Mouse (Mus musculus) left cerebral cortex, adult 11 months (tissue): ENCODE results near the gene Opn3.
A peak's percentile ranks its signal among the peaks of the same experiment; 100 is the strongest.

Experiments used
- DNase-seq: peaks from one replicate; pipeline ENCODE4 v3.0.0; 2022; ENCODE audit warnings: low spot score

Gene Opn3

DNA sequence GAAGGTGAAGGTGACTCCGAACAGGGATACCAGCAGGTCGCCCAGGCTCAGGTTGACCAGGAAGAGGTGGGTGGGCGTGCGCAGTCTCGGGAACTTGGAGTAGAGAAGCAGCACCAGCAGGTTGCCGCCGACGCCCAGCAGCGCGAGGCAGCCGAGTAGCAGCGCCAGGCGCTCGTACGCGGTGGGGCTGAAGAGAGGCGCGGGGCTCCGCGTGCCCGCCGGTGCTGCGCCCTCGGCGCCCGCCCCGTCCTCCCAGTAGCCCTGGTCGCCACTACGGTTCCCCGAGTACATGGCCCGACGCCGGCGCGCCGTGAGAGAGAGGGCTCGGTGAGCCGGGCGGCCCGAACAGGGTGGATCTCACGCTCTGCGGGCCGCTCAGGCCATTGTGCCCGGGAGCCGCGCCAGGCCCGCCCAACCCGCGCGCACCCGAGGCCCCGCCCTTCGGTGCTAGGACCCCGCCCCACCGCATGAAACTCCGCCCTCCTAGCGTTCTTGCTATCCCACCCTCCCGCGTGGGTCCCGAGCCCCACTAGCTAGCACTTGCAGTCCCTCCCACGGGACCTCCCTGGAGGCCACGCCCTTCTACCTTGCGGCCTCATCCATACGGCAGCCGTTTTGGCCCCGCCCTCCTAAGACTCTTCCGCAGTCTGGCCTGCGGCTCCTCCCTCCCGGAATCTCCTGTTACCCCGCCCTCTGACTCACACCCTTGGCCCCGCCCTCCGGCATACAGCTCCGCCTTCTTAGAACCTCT is at the start of gene Opn3, which contains the start of gene Chml:
Opn3 (minus strand) TSS at position 531 of the 751 bp plus-strand sequence.
Chml (minus strand) TSS at position 656 of the 751 bp plus-strand sequence.
- peak; percentile 98 for DNase-seq

DNA sequence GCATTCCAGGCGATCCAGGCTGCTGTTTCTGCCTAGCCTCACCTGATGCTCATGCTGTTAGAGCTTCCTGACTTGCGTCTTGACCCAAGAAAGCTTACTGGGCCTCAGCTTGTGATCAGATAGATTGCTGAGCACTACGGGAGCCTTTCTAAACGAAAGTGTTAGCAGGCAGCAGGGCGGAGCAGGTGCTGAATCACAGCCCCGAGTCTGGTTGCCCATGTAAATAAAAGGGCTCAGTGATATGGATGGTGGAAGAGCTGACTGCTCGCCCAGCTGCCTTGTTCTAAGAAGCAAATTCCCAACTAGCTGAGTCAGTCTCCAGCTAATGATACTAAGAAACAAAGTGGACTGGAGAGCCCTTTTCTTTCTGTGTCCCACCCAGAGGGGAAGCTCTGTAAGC is 33.2 kb upstream of the Opn3 start:
- DNase-seq, result no peak

DNA sequence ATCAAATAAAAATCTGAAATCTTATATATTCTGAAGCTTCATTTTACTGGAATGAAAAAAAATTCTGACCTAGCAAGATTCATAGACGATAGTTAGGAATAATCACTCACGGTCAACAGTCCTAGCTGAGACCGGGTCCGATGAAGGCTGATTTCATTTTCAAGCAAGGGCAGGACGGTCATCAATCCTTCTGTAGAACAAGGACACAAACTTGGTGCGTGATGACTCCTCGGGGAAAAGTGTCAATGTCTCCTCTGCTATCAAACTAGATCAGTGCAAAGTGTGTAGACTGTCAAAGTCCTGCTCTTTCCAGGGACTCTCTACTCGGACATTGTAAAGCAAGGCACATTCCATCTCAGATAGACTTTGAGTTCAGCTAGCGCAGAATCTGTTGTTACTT is 24.3 kb upstream of the Opn3 start:
- DNase-seq, result no peak

DNA sequence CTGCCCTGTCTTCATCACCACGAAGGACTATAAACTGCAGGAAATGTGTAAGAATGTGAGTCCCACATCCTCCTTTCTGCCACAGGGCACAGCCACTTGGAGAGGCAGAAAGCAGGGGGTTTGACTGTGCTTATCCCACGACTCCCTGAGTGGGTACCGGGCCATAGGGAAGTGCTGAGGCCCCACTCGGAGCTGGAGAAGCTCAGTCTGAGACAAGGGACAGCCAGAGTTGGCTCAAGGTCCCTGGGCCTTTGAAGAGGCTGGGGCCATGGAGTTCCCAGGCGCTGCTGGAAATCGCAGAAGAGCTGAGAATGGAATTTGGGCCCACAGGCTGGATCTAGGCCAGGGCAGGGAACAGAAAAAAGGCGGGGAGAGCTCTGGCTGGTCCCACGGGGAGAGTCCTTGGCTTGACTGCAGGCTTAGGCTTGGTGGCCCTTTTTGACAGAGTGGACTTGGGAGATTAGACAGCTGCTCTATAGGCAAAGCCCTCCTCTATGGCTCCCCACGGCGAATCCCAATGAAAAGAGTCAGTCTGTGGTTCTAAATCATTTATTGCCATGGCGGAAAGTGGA is 19.8 kb upstream of the Opn3 start:
- no peak for DNase-seq

DNA sequence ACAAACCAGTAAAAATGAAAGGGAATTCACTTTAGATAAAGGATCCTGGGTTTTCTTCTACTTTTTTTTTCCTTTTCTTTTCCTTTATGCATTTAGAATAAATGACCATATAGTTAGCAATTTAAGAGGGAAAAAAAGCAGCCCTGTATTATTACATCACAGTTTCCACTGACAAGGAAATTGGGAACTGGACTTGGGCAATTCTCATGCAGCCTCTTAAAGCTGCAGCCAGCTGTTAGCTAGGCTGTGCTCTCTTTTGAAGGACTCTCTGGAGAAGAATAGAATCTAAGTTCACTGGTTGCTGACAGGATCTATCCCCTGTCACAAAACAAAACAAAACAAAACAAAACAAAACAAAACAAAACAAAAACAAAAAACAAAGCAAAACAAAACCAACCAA is 15.4 kb upstream of the Opn3 start:
- DNase-seq, result no peak

DNA sequence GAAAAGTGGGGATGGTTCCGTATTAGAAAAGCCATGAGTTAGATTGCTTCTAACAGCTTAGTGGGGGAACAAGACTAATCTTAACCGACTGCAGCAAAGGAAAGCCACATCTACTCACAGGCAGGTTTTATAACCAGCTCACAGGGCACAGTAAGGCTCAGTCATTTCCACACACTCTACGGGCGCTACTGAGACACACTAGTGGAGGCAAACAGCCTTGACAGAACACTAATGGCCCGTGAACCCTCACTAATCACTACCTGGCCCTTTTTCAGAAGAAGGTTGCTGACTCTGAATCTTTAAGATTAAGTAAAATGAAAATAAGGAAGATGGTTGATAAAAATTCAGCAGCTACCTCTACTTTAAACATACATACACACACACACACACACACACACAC is 15.0 kb upstream of the Opn3 start:
- no peak for DNase-seq

DNA sequence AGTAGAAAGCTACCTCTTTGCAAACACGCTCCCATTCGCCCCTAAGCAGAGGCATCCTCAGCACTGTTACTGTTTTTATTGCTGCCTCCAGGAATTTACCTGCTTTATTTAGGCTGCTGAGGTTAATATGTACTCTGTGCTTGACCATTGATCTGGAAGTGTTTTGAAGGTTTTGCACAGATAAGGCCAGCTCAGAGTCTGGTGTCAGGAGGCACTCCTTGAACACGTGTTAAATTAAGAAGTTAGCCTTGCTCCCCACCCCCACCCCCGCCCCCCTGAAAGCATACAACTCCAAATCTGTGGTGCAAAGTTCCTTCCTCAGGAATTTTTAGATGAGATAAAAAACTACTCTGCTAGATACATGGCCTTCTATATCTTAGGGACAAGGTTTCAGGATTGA is 8.6 kb upstream of the Opn3 start:
- no peak for DNase-seq

DNA sequence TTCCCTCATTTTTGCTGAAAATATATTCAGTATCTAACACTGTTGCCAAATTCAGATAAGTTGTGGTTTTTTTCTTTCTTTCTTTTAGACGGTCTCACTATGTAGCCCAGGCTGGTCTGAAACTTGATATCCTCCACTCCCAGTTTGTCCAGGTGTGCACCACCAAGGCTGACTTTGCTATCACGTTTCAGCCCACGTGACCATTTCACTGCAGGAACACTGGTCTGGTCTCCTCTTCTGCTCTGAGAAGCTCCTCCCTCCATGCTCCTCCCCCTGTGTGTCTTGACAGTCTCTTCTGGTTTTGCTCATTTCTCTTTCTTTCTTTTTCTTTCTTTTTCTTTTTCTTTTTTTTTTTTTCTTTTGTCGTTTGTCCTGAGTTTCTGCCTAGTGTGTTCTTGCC is 7.2 kb upstream of the Opn3 start:
- no peak for DNase-seq

DNA sequence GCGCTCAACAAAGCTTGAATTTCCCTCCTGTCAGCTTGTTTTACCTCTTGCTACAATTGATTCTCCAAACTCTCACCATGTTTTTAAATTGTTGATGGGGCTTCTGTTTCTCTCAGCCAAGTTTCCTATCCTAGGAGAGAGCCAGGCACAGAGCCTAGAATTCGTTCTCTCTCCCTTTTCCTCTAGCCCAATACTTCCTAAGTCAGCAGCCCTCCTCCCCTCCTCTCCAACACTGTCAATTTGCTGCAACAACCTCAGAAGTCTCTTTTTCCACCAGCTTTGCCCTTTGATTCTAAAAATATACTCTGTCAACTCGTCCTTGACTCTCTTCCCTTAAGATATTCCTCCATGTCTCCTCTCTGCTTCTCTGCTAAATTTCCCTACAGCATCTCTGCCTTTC is 6.8 kb upstream of the Opn3 start:
- no peak for DNase-seq

DNA sequence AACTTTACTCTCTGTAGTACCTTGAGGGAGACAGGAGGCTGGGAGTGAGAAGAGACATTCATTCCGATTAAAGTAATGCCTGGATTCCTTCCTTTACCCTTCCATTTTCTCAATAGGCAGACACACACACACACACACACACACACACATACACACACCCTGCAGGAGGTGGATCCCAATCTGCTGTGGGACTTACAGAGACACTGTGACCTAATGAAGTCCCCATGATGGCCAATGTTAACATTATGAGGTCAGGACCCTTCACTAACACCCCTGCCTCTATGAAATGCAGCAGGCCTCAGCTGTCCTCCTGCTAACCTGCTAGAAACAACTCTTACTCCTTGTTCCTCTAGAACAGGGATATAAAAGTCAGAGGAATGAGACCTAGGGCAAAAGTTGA is 5.7 kb upstream of the Opn3 start, which contains the start of gene Wdr64:
Wdr64 (plus strand) TSS at position 301 of the 400 bp plus-strand sequence.
- DNase-seq, result no peak

DNA sequence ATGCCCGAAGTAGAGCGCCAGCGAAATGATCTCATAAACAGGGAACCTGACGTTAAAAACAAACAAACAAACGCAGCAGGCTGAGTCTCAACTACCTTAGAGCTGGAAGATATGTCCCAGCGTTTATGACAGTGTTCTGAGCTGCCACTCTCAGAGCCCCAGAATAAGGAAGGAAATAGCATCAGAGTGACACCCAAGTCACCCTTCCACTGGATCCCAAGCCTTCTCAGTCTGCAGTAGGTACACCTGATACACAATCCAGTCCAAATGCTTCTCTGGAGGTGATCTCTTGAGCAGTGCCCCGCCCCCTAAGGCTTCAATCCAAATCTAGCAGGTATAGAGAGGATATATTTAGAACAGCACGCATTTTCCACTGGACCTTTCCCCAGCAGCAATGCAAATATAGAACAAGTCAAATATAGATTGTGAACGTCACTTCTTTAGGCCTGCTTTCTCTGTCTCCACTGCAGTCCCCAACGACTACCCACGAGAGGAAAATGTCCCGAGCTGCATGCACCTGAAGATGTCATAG is 919 bp upstream of the Opn3 start:
- DNase-seq, result peak; percentile 18

DNA sequence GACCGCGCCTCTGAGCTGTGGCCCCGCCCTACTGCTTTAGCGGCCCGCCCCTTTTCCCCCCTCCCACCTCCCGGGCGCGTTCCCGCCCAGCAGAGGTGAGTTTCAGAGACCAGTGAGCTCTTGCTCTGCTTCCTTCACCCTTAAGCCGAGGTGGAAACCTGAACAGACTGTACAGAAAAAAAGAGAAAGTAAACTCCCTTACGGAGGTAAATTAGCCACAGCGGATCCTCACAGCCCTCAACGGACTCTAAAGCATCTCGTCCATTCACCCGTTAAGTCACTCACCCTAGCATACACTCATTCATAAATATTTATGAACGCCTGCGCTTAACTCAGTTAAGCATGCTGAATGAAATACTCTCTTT is 403 bp upstream of the Opn3 start:
- no peak for DNase-seq

DNA sequence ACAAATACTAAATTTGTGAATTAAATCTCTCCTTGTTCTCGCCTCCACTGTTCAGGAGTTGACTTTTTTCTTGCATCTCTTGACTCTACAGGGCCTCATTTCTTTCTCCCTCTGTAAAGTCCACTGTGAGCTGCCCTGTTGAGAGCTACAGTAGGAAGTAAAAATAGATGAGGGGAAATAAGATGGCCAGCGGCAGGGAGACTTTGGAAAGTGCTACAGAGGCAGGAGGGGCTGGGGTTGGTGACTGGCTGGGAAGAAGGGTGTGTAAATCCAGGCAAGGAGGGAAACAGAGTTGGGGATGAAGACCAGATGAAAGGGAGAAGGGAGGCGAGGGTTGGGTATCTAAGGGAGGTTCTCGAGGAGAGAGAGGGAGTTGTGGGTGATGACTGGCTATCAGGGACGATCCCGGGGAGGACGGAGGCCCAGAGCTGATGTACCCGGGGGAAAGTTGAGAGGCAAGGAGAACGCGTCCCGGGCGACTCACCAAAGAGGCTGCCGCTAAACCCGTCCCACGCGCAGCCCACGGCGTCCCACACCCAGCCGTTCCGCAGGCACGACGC is 810 bp downstream of the Opn3 start:
- no peak for DNase-seq

DNA sequence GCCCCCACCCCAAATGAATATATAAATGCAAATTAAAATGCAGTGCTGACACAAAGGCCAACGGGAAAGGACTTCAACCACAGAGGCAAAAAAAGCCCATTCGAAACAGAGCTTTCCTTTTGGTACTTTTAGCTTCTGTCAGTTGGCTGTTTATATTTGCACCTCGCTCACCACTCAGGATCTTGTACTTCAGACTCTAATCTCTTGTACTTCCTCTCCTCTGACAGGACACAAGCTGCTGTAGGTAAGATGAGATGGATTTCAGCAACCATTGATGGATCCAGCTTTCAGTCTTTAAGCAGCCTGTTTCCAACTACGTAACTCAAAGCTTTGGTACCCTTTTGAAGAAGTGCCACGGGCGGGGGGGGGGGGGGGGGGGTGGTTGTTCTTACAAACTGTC is 11.6 kb downstream of the Opn3 start:
- DNase-seq, result no peak

DNA sequence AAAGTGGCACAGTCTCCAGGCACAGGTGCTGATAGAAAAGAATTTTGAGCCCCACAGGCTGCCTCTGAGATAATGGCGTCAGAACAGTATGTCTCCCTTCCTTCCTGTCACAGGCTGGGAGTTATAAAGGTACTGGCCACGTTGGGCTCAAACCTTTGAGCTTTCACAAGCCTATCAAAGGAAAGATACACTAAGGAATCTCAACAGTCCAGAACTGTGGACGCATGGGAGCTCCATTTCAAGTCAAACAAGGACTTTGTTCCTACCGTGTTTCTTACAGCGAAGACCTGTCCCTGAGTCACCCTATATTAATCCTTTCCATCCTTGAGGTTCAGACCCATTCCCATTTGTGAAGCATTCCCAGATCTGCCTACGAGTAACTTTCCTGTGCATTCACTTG is 15.1 kb downstream of the Opn3 start:
- no peak for DNase-seq

DNA sequence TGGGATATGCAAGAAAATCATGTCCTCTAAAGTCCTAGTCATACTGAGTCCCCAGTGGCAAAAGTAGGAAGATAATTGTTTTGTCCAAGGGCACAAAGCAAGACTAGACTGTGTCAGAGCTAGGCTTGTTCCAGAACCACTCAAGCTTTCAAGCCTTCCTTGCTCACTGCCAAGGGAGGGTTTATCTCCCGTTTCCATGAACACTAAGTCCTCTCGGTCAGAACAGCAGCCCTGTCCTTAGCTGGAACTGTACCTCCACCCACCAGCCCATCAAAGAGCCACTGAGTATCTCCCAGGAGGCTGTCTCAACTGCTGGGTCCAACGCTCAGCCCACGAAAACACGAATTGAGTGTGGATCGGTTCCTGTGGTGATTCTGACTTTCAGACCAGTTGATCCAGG is 17.5 kb downstream of the Opn3 start:
- no peak for DNase-seq

DNA sequence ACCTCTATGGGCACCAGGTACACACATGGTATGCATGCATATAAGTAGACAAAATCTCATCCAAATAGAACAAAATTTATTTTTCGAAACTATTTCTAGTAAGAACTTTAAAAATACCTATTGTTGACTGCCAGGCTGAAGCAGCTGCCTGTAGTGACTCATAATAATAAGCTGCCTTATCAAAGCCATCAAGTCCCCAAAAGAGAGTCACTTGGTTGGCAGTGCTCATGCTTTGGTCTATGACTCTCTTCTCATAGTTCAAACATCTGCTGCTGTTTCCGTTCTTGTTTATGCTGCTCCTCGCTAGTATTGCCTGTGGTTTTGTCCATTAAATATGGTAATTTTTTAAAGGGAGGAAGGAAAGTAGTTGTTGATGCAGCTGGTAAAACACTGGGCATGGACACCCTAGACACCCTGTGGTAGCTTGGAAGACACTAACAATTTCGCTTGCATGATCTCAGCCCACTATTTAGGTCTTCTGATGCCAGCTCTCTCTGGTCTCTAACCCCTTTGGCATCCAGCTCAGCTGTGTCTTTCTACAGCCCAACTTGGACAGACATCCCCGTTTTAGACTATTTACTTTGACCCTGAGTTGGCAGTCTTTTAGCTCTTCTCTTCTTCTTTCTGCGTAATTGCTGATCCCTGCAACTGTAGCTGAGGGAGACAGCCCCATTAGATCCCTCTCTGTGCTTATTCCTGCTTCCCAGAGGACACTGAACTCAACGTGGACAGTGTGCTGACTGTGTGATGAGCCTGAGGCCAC is 18.8 kb downstream of the Opn3 start:
- no peak for DNase-seq

DNA sequence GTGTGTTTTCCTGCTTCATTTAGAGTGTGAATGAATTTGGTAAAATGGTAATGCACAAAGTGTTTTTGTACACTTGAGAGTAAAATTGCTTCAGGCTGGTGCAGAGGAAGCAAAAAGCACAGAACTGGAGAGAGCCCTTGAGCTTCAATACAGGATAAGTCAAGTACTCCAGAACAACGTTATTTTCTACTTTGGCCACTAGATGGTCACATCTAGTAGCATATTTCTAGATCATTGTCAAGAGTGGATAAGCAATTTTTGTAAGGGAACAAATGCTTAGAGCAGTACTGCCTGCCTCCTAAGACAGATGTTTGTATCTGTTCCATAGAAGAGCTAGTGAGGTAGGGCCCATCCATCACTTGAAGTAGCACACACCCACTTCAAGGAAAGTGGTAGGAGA is 20.9 kb downstream of the Opn3 start:
- no peak for DNase-seq

DNA sequence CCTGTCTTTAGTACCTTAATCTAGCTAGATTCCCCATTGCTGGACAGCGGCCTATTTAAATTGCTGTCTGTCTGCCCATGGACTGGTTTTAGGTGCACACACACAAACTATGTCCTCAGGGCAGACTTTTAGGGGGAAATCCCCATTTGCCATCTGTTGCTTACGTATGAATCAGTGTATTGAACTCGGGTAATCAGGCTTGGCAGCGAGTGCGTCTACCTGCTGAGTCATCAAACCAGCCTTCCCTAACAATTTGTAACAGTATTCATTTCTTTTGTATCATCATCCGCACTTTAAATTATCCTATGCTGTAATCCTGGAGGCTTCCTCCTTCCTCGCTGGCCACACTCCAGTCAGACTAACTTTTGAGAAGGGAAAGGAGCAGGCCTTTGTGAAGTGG is 22.5 kb downstream of the Opn3 start:
- DNase-seq, result no peak

DNA sequence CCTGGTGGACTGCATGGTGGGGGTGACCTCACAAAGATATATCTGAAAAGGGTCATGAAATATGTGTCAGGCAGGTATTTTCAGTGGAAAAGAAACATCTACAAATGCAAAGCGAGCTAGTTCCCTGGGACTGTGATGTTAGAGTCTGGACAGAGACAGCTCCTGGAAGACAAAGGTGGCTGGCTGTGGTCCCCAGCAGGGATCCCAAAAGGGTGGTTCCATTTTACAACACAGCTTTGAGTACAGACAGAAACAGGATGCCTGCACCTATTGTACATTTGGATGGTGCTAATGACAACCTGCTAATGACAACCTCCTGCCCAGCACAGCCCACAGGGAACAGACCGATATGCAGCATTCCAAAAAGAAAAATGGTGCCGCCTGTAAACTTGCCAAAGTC is 23.1 kb downstream of the Opn3 start:
- no peak for DNase-seq

DNA sequence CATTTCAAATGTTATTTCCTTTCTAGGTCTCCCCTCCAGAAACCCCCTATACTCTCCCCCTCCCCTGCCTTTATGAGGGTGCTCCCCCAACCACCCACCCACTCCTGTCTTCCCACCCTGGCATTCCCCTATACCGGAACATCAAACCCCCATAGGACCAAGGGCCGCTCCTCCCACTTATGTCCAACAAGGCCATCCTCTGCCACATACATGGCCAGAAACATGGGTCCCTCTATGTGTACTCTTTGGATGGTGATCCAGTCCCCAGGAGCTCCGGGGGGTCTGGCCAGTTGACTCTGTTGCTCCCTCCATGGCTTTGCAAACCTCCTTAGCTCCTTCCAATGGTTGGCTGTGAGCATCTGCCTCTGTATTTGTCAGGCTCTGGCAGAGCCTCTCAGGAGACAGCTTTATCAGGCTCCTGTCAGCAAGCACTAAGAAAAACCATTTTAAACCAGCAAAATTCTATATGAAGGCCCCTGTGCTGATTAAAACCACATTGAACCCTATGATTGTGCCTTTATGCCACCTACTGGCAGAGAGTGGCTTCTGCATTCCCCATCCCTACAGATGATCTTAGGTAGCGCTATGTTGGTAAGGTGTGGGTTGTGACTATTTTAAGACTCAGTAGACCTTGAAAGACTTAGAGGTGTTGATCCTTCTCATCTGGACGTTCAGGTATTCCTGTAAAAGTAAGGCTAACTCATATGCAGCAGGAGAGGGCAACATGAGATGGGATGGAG is 23.7 kb downstream of the Opn3 start:
- DNase-seq, result no peak

DNA sequence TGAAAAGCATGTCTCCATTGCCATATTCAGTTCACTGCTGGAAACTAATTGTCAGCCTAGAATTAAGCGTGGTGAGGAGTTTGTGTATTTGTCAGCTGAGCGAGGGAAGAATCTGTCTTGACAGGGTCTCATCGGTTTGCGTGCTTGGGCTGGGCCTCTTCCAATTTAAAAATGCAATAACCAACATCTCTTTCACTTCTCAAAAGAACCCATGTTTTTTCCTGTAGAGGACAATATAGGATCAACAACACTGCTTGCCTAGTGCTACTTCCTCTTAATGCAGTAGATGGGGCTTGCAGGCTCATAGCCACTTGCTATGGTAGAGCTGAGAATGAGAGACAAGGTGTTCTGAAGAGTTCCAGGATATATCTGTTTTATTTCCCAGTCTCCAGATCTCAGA is 32.7 kb downstream of the Opn3 start:
- DNase-seq, result no peak
